Mouse (Mus musculus): ENCODE results near the gene Tspo. TPM values are rescaled to one million over a fixed set of nuclear protein-coding genes. Genes with fewer than 3 reads are reported as not detected.

The Tspo gene
- polyA plus RNA-seq, 1 experiment from 2014 or later, result 226 TPM

DNA sequence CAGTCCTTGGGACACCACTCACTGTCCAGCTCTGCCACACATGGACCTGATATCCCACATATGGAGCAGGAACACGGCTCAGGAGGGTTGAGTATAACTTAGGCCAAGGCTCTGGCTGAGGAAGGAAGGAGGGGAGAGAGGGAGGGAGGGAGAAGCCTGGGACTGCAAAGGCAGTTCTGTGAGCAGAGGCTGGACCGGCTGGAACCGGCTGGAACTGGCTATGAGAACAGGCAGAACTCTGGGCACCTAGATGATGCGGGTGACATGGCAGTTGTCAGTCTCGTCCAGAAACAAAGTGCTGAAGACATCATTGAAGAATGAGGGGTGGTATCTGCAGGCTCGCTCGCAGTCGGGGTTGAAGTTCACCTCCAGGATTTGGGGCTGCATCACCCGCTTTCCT lies 13.3 kb downstream of the Tspo start:
- POLR2A ChIA-PET, result no interaction called here
- DNase-seq (ENCODE audit: low read depth, low spot score) (no peak), ATAC-seq (no peak)
- H3K27me3 ChIP-seq, result no peaks in the 10 kb centered on the region
- CTCF ChIA-PET, result no interaction called here
- TF ChIP-seq CTCF (IDR thresholded peaks at IDR 0.05), result no peak
- in situ Hi-C loops (cut with MboI; ENCODE audit: low pct_unique_long_range_greater_than_20kb), result no loop called here

DNA sequence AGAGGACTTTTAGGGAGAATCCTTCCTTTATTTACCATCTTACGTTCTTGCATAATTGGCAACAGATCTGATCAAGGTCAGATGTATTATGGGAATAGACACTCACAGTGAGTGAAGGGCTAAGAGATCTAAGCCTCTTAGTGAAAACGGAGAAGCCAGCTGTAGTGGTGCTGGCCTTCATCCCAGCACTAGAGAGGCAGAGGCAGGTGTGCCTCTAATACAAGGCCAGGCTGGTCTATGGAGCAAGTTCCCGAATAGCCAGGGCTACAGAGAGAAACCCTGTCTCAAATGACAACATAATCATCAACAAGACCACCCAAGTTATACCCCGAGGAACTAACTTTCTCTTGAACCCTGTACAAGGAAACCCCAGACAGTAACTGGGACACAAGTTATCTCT lies 19.5 kb downstream of the Tspo start:
- ATAC-seq, result no peak
- in situ Hi-C loops (cut with MboI; ENCODE audit: low pct_unique_long_range_greater_than_20kb), result no loop called here
- ChIA-PET CTCF (interaction anchor here (1.8 to 2.4 kb wide), 2 partner anchors 10 to 174 kb away, joined by 4 to 6 read pairs; no protein-coding TSS in a partner anchor), POLR2A (no interaction called here)
- no peaks in the 10 kb centered on the region for H3K27me3 ChIP-seq
- DNase-seq (ENCODE audit: low read depth, low spot score), result no peak
- TF ChIP-seq CTCF (IDR thresholded peaks at IDR 0.05), result no peak

DNA sequence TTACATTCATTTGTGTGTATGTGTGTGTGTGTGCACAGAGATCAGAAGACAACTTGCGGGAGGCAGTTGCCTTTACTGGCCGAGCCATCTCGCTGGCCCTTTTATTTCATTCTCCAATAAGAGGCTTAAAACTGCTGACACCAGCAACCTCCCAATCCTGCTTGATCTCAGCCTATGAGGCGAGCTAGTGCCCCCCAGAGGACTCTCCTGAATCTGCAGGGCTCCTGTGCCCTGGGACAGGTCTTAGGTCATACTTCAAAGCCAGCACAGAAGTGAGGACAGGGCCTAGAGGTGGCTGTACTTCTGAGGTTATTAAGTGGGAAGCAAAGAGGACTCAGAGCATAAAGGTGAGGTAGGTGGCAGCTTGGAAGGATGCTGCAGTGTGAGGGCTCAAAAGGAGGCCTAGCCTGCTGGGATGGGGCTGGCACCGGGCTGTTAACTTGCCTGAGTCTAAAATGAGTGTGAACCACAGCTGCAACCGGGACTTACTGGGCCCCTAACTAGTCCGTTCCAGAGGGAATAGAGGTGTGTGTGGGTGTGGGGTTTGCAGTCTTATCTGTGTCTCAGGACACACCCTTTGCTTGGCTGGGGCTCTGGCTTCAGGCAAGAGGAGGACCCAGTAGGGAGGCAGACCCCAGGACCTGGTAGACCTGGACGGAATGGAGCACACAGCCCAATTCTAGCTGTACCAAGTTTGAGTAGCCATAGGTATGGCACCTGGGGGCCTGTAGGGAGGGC lies 20.2 kb downstream of the Tspo start:
- TF ChIP-seq CTCF (IDR thresholded peaks at IDR 0.05), result no peak
- no peak for DNase-seq (ENCODE audit: low read depth, low spot score)
- H3K27me3 ChIP-seq, result no peaks in the 10 kb centered on the region
- no peak for ATAC-seq
- POLR2A ChIA-PET, result no interaction called here
- in situ Hi-C loops (cut with MboI; ENCODE audit: low pct_unique_long_range_greater_than_20kb), result no loop called here
- CTCF ChIA-PET, result interaction anchor here (1.0 to 2.4 kb wide), 3 partner anchors 8 to 174 kb away, joined by 4 to 6 read pairs (median 4); no protein-coding TSS in a partner anchor

DNA sequence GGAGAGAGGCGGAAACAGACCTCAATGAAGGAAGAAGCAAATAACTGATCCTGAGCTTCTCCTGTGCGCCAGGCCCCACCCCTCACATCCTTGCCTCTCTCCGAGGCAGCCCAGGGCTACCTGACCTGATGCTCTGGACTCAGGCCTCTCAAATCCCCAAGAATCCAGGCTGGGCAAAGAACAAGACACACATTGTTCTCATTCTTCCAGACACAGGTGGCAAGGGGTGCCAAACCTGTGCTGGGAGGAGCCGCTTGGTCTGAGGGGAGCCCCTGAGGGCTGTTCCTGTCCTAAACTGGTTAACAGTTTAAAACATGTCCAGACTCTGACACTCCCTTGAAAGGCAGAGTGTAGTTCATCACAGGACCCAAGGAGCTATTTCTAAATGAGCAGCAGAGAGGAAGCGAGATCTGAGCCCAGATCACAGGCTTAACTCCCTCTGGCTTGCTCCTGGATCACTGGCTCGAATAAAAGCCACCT lies 21.4 kb downstream of the Tspo start:
- POLR2A ChIA-PET, result no interaction called here
- DNase-seq (ENCODE audit: low read depth, low spot score), result no peak
- CTCF ChIA-PET, result interaction anchor here (1.8 kb wide), 1 partner anchor 176 kb away, joined by 4 read pairs; no protein-coding TSS in a partner anchor
- ATAC-seq, result no peak
- in situ Hi-C loops (cut with MboI; ENCODE audit: low pct_unique_long_range_greater_than_20kb), result no loop called here
- no peak for TF ChIP-seq CTCF (IDR thresholded peaks at IDR 0.05)
- no peaks in the 10 kb centered on the region for H3K27me3 ChIP-seq

DNA sequence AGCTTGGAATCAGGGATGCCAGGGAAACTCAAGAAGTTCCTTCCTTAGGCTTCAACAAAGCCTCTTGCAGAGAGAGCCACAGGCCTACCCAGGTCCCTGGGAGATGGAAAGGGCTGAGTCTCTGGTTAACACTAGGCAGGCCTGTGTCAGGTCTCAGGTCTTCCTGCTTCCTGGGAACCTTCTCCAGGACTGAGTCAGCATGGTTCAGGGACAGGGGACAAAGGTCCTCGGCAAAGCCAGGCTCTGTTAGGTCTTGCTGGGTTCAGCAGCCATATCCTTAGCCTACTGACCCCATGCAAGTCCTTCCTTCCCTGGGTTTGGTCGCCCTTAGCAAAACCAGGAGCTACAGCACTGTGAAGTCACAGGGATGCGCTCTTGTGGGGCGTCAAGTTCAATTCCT lies 27.4 kb downstream of the Tspo start:
- in situ Hi-C loops (cut with MboI; ENCODE audit: low pct_unique_long_range_greater_than_20kb), result no loop called here
- ATAC-seq (no peak), DNase-seq (ENCODE audit: low read depth, low spot score) (no peak)
- H3K27me3 ChIP-seq, result no peaks in the 10 kb centered on the region
- ChIA-PET POLR2A (no interaction called here), CTCF (no interaction called here)
- TF ChIP-seq CTCF (IDR thresholded peaks at IDR 0.05), result no peak

DNA sequence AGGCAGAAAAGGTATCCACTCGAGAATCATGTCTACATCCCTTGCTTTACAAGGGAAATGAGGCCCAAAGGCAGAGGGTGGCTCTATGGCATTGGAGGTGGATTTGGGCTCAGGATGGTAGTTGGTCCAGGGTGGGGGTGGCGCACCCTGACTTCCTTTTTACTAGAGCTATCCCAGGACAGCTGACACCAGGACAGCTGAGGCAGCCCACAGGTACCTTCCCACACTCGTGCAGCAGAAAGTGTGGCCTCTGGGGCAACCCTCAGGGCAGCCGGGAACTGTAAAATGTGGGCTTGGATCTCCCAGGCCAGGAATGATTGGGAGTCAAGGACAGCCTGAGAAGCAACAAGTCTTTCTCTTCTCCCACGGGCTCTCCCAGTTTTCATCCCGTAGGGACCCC lies 28.4 kb downstream of the Tspo start:
- DNase-seq (ENCODE audit: low read depth, low spot score) (no peak), ATAC-seq (no peak)
- CTCF ChIA-PET, result interaction anchor here (1.3 to 1.7 kb wide), 2 partner anchors 9 to 16 kb away, joined by 5 to 6 read pairs; no protein-coding TSS in a partner anchor
- POLR2A ChIA-PET, result interaction anchor here (0.6 kb wide), 1 partner anchor 1041 kb away, joined by 3 read pairs; no protein-coding TSS in a partner anchor
- H3K27me3 ChIP-seq, result no peaks in the 10 kb centered on the region
- in situ Hi-C loops (cut with MboI; ENCODE audit: low pct_unique_long_range_greater_than_20kb), result no loop called here
- no peak for TF ChIP-seq CTCF (IDR thresholded peaks at IDR 0.05)

DNA sequence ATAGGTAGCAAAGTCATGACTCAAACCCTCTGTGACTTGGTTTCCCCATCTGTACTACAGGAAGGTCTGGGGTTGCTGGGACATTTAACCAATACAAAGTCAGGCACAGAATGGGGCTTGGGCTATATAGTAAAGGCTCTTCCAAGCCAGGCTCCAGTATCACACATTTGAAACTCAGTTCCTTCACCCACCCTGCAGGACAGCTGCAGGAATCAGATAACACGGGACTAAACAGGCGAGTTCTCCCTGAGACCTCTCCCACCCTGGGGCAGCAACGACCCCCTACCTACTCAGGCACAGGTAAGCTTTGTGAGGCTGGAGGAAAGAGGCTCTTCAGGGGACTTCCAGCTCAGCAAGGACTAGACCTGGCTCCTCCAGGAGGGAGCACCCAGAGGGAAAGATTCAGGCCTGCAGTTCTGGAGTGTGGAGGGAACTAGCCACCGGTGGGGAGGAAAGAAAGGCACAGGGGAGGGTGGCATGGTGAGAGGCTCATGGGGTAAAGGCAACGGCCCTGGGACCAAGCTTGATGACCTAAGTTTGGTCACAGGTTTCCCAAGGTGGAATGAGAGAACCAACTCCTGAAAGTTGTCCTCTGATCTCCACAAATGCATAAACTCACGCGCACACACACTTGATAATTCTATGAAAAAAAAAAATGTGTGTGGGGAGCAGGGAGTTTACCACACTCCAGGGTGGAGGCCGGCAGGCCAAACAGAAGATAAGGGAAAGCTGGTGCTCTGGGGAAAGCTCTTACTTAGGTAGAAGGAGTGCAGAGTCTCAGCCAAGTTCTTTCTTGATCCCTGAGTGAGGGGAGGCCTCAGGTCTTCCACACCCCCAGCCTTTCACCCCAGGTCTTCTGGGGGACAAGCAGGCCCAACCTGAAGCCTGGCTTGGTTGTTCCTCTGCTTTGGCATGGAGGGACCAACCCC lies 29.1 kb downstream of the Tspo start:
- in situ Hi-C loops (cut with MboI; ENCODE audit: low pct_unique_long_range_greater_than_20kb), result no loop called here
- no peak for ATAC-seq
- no peaks in the 10 kb centered on the region for H3K27me3 ChIP-seq
- DNase-seq (ENCODE audit: low read depth, low spot score), result no peak
- CTCF ChIA-PET, result interaction anchor here (1.3 to 1.7 kb wide), 2 partner anchors 10 to 17 kb away, joined by 5 to 6 read pairs; no protein-coding TSS in a partner anchor
- POLR2A ChIA-PET, result interaction anchor here (0.6 kb wide), 1 partner anchor 1041 kb away, joined by 3 read pairs; no protein-coding TSS in a partner anchor
- no peak for TF ChIP-seq CTCF (IDR thresholded peaks at IDR 0.05)

DNA sequence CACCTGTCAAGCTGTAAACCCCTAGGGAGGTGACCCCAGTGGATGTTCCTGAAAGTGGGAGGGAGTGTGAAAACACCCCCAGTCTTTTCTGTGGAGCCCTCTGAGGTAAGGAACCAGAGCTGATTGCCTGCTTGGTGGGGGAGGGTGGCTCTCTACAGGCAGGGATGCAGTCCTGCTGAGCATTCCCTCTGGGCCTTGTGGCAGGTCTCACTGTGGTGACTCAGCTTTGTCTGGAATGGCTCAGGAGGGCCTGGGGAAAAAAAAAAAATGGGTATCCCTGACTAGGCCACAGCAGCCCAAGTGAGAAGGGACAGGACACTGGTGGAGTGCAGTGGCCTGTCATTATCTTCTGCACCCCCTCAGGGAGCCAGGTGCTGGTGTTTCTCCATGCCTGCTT lies 29.8 kb downstream of the Tspo start:
- ChIA-PET POLR2A (no interaction called here), CTCF (interaction anchor here (1.3 to 1.7 kb wide), 2 partner anchors 10 to 18 kb away, joined by 5 to 6 read pairs; no protein-coding TSS in a partner anchor)
- ATAC-seq (peak; percentile 51), DNase-seq (ENCODE audit: low read depth, low spot score) (no peak)
- no peak for TF ChIP-seq CTCF (IDR thresholded peaks at IDR 0.05)
- H3K27me3 ChIP-seq, result no peaks in the 10 kb centered on the region
- in situ Hi-C loops (cut with MboI; ENCODE audit: low pct_unique_long_range_greater_than_20kb), result no loop called here

DNA sequence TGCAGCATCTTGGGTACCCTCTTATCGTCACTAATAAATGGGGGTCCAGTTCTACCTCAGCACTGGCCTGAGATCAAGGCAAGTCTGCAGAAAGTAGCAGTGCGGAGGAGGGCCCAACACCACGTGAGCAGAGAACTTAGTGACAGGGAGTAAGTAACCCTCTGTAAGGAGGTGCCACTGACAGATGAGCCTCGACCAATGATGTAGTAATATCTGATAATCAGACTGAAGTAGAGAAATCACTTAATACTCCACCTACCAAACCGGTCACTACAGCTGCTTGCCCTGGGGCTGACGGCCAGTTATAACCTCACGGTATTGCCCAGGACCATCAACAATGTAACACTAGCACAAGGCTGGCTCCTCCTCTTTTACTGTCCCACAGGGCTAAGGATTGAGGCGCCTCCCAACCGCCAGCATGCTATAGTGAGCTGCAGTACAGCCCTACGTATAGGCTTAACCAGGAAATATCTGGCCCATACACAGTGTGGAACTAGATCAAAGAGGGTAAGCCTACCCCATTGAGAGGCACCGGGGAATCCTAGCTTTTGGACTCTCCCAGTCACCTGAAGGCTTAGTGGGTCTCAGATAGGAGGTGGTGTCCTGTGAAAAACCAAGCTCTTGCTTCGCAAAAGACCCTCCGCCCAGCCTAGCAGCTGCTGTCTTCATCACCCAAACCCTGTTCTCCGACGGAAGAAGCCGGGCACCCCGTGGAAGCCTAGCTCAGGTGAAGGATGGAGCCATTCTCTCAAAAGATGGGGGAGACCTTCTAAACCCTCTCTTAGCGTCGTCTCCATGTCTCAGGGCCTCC lies 30.5 kb downstream of the Tspo start:
- ATAC-seq, result peak; percentile 20
- H3K27me3 ChIP-seq, result no peaks in the 10 kb centered on the region
- no peak for TF ChIP-seq CTCF (IDR thresholded peaks at IDR 0.05)
- DNase-seq (ENCODE audit: low read depth, low spot score), result no peak
- CTCF ChIA-PET, result interaction anchor here (0.8 to 0.9 kb wide), 3 partner anchors 12 to 24 kb away, joined by 3 to 4 read pairs (median 3); no protein-coding TSS in a partner anchor
- POLR2A ChIA-PET, result interaction anchor here (0.8 to 1.4 kb wide), 4 partner anchors 9 to 39 kb away, joined by 3 to 6 read pairs (median 3); partner anchors contain the start of genes Mcat and Tspo
- in situ Hi-C loops (cut with MboI; ENCODE audit: low pct_unique_long_range_greater_than_20kb), result no loop called here
